Mouse (Mus musculus) lung, postnatal 4 days (tissue): Measurements from ENCODE around the gene Olfr564.

Experiments
- DNase-seq, 2 experiments: peaks; one replicate each; pipeline ENCODE4 v3.0.0; 2021

The Olfr564 gene

DNA sequence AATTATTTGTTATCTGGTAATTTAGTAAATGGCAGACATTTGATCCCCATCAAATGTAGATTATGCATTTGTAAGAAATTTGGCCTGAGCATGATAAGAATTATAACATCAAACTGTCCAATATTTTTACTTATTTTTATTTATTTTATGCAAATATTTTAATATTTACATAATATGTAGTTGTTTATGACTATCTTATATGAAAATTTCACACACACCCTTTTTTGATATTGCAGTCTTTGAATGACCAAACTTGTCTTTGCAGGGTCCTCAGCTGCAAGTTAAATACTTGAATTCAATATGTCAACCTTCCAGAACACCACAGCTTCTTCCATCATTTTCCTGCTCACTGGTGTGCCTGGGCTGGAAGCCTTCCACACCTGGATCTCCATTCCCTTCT, at the start of gene Olfr564:
Olfr564 (plus strand) TSS at position 301 of the 400 bp plus-strand sequence.
- DNase-seq = no peak

DNA sequence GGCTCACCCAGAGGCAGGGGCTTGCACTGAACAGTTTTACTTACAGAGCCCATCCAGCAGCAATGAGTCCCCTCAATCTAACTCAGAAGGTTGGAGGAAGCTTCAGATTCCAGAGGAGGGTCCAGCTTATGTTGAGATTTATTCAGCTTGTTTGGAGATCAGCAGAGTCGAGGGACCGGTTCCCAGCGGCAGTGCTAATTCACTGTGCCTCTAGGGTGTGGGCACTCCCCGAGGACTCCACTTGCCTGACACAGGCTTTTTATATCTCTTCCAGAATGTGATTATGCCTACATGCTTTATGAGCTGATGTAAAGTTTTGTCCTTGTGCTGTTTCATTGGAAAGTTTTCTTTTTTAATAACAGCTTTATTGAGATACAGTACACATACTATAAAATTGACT, 44.0 kb upstream of the Olfr564 start, which contains the start of the genes Olfr560 and Olfr78:
Olfr560 (minus strand) TSS at position 101 of the 400 bp plus-strand sequence.
Olfr78 (minus strand) TSS at position 206 of the 400 bp plus-strand sequence.
- no peak for DNase-seq

DNA sequence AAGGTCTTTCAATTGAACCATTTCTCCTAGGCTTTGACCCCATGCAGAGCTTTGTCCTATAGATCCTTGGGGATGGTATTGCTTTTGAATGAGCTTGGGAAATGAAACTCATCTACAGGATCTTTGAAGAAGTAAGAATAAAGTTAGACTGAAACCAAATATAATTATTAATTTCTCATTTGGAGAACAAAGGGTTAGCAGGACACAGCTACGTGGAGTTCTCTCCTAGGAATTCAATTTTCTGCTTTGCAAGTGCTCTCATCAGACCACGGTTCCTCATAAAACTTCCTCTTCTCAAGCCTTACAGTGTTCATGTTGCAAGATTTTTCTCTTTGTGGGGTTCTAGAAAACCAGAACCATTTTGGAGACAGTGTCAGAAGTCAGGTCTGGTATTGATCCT, 32.4 kb upstream of the Olfr564 start, which contains the start of gene Olfr561:
Olfr561 (plus strand) TSS at position 301 of the 400 bp plus-strand sequence.
- no peak for DNase-seq
